Mouse (Mus musculus) gastrocnemius, adult 2 months (tissue): ENCODE results near the gene Cldnd2. TPM values are rescaled to one million over a fixed set of nuclear protein-coding genes. Genes with fewer than 3 reads are reported as not detected.
A peak's percentile ranks its signal among the peaks of the same experiment; 100 is the strongest.

Experiments used
- DNase-seq: peaks from one replicate; pipeline ENCODE4 v3.0.0; 2022
- H3K27ac ChIP-seq: fragments of 200-600 bp; 2 replicates; pipeline ENCODE4 v1.8.1; 2022; ENCODE audit warnings: mild to moderate bottlenecking
- H3K4me3 ChIP-seq: fragments of 200-600 bp; 2 replicates; pipeline ENCODE4 v1.8.1; 2022; ENCODE audit warnings: mild to moderate bottlenecking, moderate library complexity
- CTCF ChIP-seq: fragments of 200-600 bp; IDR thresholded peaks from 2 replicates; pipeline ENCODE4 v1.8.1; 2022; ENCODE audit warnings: antibody characterized with exemption, mild to moderate bottlenecking, moderate library complexity
- intact Hi-C: fragments of 180-260 bp; cut with DNase I; formaldehyde crosslinking; loops from one replicate; pipeline ENCODE4 v1.15.1; 2025
- microRNA-seq: library from miRNA; unstranded; fragments of <30 nt; microRNA quantifications from one replicate; pipeline ENCODE4 v1.2.0, GENCODE M21; 2021
- total RNA-seq, 2 experiments: library from RNA; stranded (reverse); gene quantifications; 2 replicates each; pipeline ENCODE4 v1.2.3; 2021

The Cldnd2 gene
- total RNA-seq, 2 experiments from 2014 or later: not detected

- TF ChIP-seq CTCF: no peak
- no peak for DNase-seq
- Histone ChIP-seq H3K27ac (no peak overlapping the region), H3K4me3 (no peak overlapping the region)
- intact Hi-C loops: no loop called here
Measured at GRCm38 (mm10) chr7:43482090-43482716, 41.6 kb downstream of the Cldnd2 start.

GRCm38 (mm10) chr7:43483236-43483635 lies 42.7 kb downstream of the Cldnd2 start:
- no peak for TF ChIP-seq CTCF
- Histone ChIP-seq H3K27ac (no peak overlapping the region), H3K4me3 (no peak overlapping the region)
- intact Hi-C loops: no loop called here
- no peak for DNase-seq

- no peak overlapping the region for H3K4me3 ChIP-seq
- TF ChIP-seq CTCF: no peak
- intact Hi-C loops: no loop called here
- no peak overlapping the region for H3K27ac ChIP-seq
- DNase-seq: no peak
Measured at GRCm38 (mm10) chr7:43488646-43489045, 48.1 kb downstream of the Cldnd2 start.

GRCm38 (mm10) chr7:43489631-43490125 lies 49.1 kb downstream of the Cldnd2 start, which contains the start of gene Iglon5:
Gene Iglon5 (minus strand): TSS chr7:43490075.
- DNase-seq: no peak
- no peak within 1 kb of the TSS for H3K27ac ChIP-seq
- intact Hi-C loops: no loop called here

GRCm38 (mm10) chr7:43490182-43490584 lies 49.6 kb downstream of the Cldnd2 start:
- no peak for TF ChIP-seq CTCF
- intact Hi-C loops: no loop called here
- DNase-seq: peak; percentile 53
- no peak overlapping the region for H3K27ac ChIP-seq
- H3K4me3 ChIP-seq: peak overlapping the region; percentile 62

More at GRCm38 (mm10) chr7:43489631-43490125, 49.1 kb downstream of the Cldnd2 start, which contains the start of gene Iglon5:
- peak within 1 kb of the TSS; percentile 62 for H3K4me3 ChIP-seq
- TF ChIP-seq CTCF: no peak

- no peak overlapping the region for H3K4me3 ChIP-seq
- TF ChIP-seq CTCF: no peak
- intact Hi-C loops: no loop called here
- no peak overlapping the region for H3K27ac ChIP-seq
- no peak for DNase-seq
Measured at GRCm38 (mm10) chr7:43490861-43491260, 50.3 kb downstream of the Cldnd2 start.

Small RNA genes within 50 kb of the gene (microRNA-seq; reads per million reads assigned to microRNA genes)
- 2.9 reads per million for gene Mir7051

Other genes starting within 250 kb of the Cldnd2 start
- gene Zfp715, start 127.5 kb upstream of the Cldnd2 start, total RNA-seq: 1 to 10 TPM; 6.6 to 8.3 TPM
- not detected for gene Siglecf, start 89.4 kb upstream of the Cldnd2 start, total RNA-seq
- not detected for gene Siglecg, start 32.6 kb upstream of the Cldnd2 start, total RNA-seq
- gene Lim2, start 13.1 kb upstream of the Cldnd2 start, total RNA-seq: not detected
- not detected for gene Nkg7, start 3.7 kb upstream of the Cldnd2 start, total RNA-seq
- gene Etfb, start 3.3 kb downstream of the Cldnd2 start, total RNA-seq: 100 to 1,000 TPM; 221 to 447 TPM
- 1 to 10 TPM in 1 of 2 experiments, under 1 TPM in 1; 0.45 to 1.2 TPM for gene Gm45233, start 3.3 kb downstream of the Cldnd2 start, total RNA-seq
- 1 to 10 TPM; 1.7 to 2.3 TPM for gene Vsig10l, start 22.4 kb downstream of the Cldnd2 start, total RNA-seq
- gene Iglon5, start 49.3 kb downstream of the Cldnd2 start, total RNA-seq: under 1 TPM; 0.20 to 0.28 TPM
- not detected for gene 4931406B18Rik, start 65.2 kb downstream of the Cldnd2 start, total RNA-seq
- gene Cd33, start 103.6 kb downstream of the Cldnd2 start, total RNA-seq: 1 to 10 TPM; 1.4 TPM
- gene Zfp658, start 121.5 kb downstream of the Cldnd2 start, total RNA-seq: under 1 TPM; 0.36 to 0.43 TPM
- 1 to 10 TPM; 3.1 to 4.9 TPM for gene Zfp719, start 138.8 kb downstream of the Cldnd2 start, total RNA-seq
- gene Zfp819, start 166.4 kb downstream of the Cldnd2 start, total RNA-seq: not detected
- gene Ceacam18, start 193.9 kb downstream of the Cldnd2 start, total RNA-seq: not detected
- 1 to 10 TPM in 1 of 2 experiments, under 1 TPM in 1; 0.26 to 1.0 TPM for gene Siglece, start 219.4 kb downstream of the Cldnd2 start, total RNA-seq
- 1 to 10 TPM; 1.8 to 2.9 TPM for gene Ctu1, start 231.2 kb downstream of the Cldnd2 start, total RNA-seq
- gene Klk14, start 249.6 kb downstream of the Cldnd2 start, total RNA-seq: not detected